In genomic region chr3:155099266-155099665, GRCm38 (mm10) we compare ENCODE assay signal across 22 mouse cellular contexts. TPM values are rescaled to one million over a fixed set of nuclear protein-coding genes. Genes with fewer than 3 reads are reported as not detected.
A peak's percentile ranks its signal among the peaks of the same experiment; 100 is the strongest.
DNase-seq lines count a peak whose midpoint lies in the region; ATAC-seq and TF ChIP-seq lines count a peak whose summit lies in the region.
"Had no signal": no experiment of that assay in that cellular context is flagged by ENCODE, and none has a peak within 500 bp of the region (broad histone marks: within the 10 kb centered on the region; RNA-seq: fewer than 3 reads in every experiment).

No protein-coding gene starts in this region.

- no peaks in the 10 kb centered on the region for H3K4me1 ChIP-seq in intestine, embryonic 16.5 days (ENCODE audit: control insufficient read depth, insufficient read depth, low read length)
- no peaks in the 10 kb centered on the region for H3K4me1 ChIP-seq in intestine, embryonic 15.5 days (replicated peaks)
- peaks cover 3% of the 10 kb centered on the region; the same call in 1 of the 2 replicates for H3K4me1 ChIP-seq in kidney, adult 2 months (ENCODE audit: control insufficient read depth, insufficient read depth, low read length)
- H3K4me1 ChIP-seq in kidney, embryonic 16.5 days (ENCODE audit: insufficient read depth, low read length) = no peaks in the 10 kb centered on the region
- no peaks in the 10 kb centered on the region for H3K4me1 ChIP-seq in intestine, postnatal 0 days (replicated peaks; ENCODE audit: control insufficient read depth, insufficient read depth, low read length)
- H3K4me1 ChIP-seq in forebrain, embryonic 16.5 days (replicated peaks; ENCODE audit: control insufficient read depth, insufficient read depth, low read length) = no peaks in the 10 kb centered on the region

- H3K4me2 ChIP-seq in intestine, embryonic 16.5 days (ENCODE audit: low read depth, low read length) = no peak overlapping the region
- no peak overlapping the region for H3K4me2 ChIP-seq in intestine, embryonic 15.5 days (replicated peaks)
- H3K4me2 ChIP-seq in kidney, embryonic 16.5 days (replicated peaks; ENCODE audit: low read depth, low read length) = no peak overlapping the region
- H3K4me2 ChIP-seq in intestine, postnatal 0 days (replicated peaks; ENCODE audit: low read depth) = no peak overlapping the region
- no peak overlapping the region for H3K4me2 ChIP-seq in forebrain, embryonic 16.5 days (ENCODE audit: low read length)

- ATAC-seq in intestine, embryonic 16.5 days = peak; percentile 38; the same call in 1 of the 2 replicates
- no peak for ATAC-seq in intestine, embryonic 15.5 days
- ATAC-seq in kidney, embryonic 16.5 days (ENCODE audit: low FRiP score, low TSS enrichment) = no peak
- ATAC-seq in intestine, postnatal 0 days = peak; percentile 60
- no peak for ATAC-seq in forebrain, embryonic 16.5 days
- ATAC-seq: activated CD4-positive, CD25-positive, alpha-beta regulatory T cell, adult 4 months; CD4-positive, CD25-positive, alpha-beta regulatory T cell, adult 4 months; Patski had no signal

- no peak for TF ChIP-seq CTCF in kidney, adult 2 months (conservative IDR thresholded peaks at IDR 0.05; ENCODE audit: insufficient read depth, insufficient read length, low read depth, low read length)
- no peak for TF ChIP-seq CTCF in intestine, postnatal 0 days (IDR thresholded peaks at IDR 0.05; ENCODE audit: low read depth)

- no peaks in the 10 kb centered on the region for H3K9me3 ChIP-seq in intestine, embryonic 16.5 days (ENCODE audit: control insufficient read depth, low read length)
- no peaks in the 10 kb centered on the region for H3K9me3 ChIP-seq in intestine, embryonic 15.5 days
- no peaks in the 10 kb centered on the region for H3K9me3 ChIP-seq in kidney, embryonic 16.5 days (ENCODE audit: low read length)
- H3K9me3 ChIP-seq in intestine, postnatal 0 days (ENCODE audit: control insufficient read depth) = no peaks in the 10 kb centered on the region
- no peaks in the 10 kb centered on the region for H3K9me3 ChIP-seq in forebrain, embryonic 16.5 days (ENCODE audit: control insufficient read depth, low read length)
- H3K9me3 ChIP-seq: G1E had no signal

- no peak overlapping the region for H3K9ac ChIP-seq in intestine, embryonic 16.5 days (ENCODE audit: low read depth, low read length)
- H3K9ac ChIP-seq in intestine, embryonic 15.5 days = no peak overlapping the region
- H3K9ac ChIP-seq in kidney, embryonic 16.5 days (replicated peaks; ENCODE audit: low read length) = no peak overlapping the region
- no peak overlapping the region for H3K9ac ChIP-seq in intestine, postnatal 0 days (ENCODE audit: low read depth, low read length)
- no peak overlapping the region for H3K9ac ChIP-seq in forebrain, embryonic 16.5 days (replicated peaks; ENCODE audit: low read depth, low read length)

- DNase-seq in kidney, adult 2 months = peak; percentile 51
- peak; percentile 51 for DNase-seq in kidney, adult 9 months
- no peak for DNase-seq in kidney, postnatal 10 days
- DNase-seq: adrenal gland, adult 2 months; adrenal gland, adult 8-10 months; adrenal gland, postnatal 10 days; adrenal gland, postnatal 14 days; adrenal gland, postnatal 25 days; adrenal gland, postnatal 36 days; B cell, adult 2 months; cerebellum, adult 11 months; cerebellum, adult 11-12 months had no signal

- no peak for TF ChIP-seq POLR2A in kidney, adult 2 months (IDR thresholded peaks at IDR 0.05; ENCODE audit: low read depth, low read length)

- WGBS in intestine, embryonic 16.5 days = 70% methylated on average over 1 of the region's 1 CpGs
- WGBS in intestine, embryonic 15.5 days = 82% methylated on average over 1 of the region's 1 CpGs
- 77% methylated on average over 1 of the region's 1 CpGs for WGBS in kidney, adult 2 months
- WGBS in kidney, embryonic 16.5 days = 80% methylated on average over 1 of the region's 1 CpGs
- WGBS in intestine, postnatal 0 days = 59% methylated on average over 1 of the region's 1 CpGs
- WGBS in forebrain, embryonic 16.5 days = 71% methylated on average over 1 of the region's 1 CpGs

- H3K36me3 ChIP-seq in intestine, embryonic 16.5 days (ENCODE audit: control insufficient read depth, insufficient read depth, low read length) = no peaks in the 10 kb centered on the region
- H3K36me3 ChIP-seq in intestine, embryonic 15.5 days = no peaks in the 10 kb centered on the region
- no peaks in the 10 kb centered on the region for H3K36me3 ChIP-seq in kidney, adult 2 months (ENCODE audit: control insufficient read depth, insufficient read depth, low read length)
- no peaks in the 10 kb centered on the region for H3K36me3 ChIP-seq in kidney, embryonic 16.5 days (ENCODE audit: insufficient read depth, low read length)
- no peaks in the 10 kb centered on the region for H3K36me3 ChIP-seq in intestine, postnatal 0 days (ENCODE audit: control insufficient read depth, insufficient read depth)
- no peaks in the 10 kb centered on the region for H3K36me3 ChIP-seq in forebrain, embryonic 16.5 days (ENCODE audit: control insufficient read depth, insufficient read depth)
- H3K36me3 ChIP-seq: G1E had no signal

- H3K4me3 ChIP-seq in intestine, embryonic 16.5 days (ENCODE audit: low read length) = no peak overlapping the region
- no peak overlapping the region for H3K4me3 ChIP-seq in intestine, embryonic 15.5 days (replicated peaks)
- H3K4me3 ChIP-seq in kidney, adult 2 months (ENCODE audit: insufficient read depth, low read depth, low read length) = no peak overlapping the region
- H3K4me3 ChIP-seq in kidney, embryonic 16.5 days (ENCODE audit: low read length) = no peak overlapping the region
- no peak overlapping the region for H3K4me3 ChIP-seq in intestine, postnatal 0 days (ENCODE audit: low read depth, low read length)
- no peak overlapping the region for H3K4me3 ChIP-seq in forebrain, embryonic 16.5 days (replicated peaks; ENCODE audit: low read length)

- H3K27me3 ChIP-seq in intestine, embryonic 16.5 days (replicated peaks; ENCODE audit: control insufficient read depth, insufficient read depth, low read length) = no peaks in the 10 kb centered on the region
- H3K27me3 ChIP-seq in intestine, embryonic 15.5 days (replicated peaks) = no peaks in the 10 kb centered on the region
- no peaks in the 10 kb centered on the region for H3K27me3 ChIP-seq in kidney, adult 2 months (replicated peaks; ENCODE audit: control insufficient read depth, insufficient read depth, low read length)
- no peaks in the 10 kb centered on the region for H3K27me3 ChIP-seq in kidney, embryonic 16.5 days (ENCODE audit: insufficient read depth, low read length)
- no peaks in the 10 kb centered on the region for H3K27me3 ChIP-seq in intestine, postnatal 0 days (replicated peaks; ENCODE audit: control insufficient read depth, insufficient read depth, low read length)
- no peaks in the 10 kb centered on the region for H3K27me3 ChIP-seq in forebrain, embryonic 16.5 days (replicated peaks; ENCODE audit: control insufficient read depth, insufficient read depth, low read length)
- H3K27me3 ChIP-seq: CH12.LX, Patski had no signal

- H3K27ac ChIP-seq in intestine, embryonic 16.5 days (ENCODE audit: low read length) = no peak overlapping the region
- H3K27ac ChIP-seq in intestine, embryonic 15.5 days = no peak overlapping the region
- H3K27ac ChIP-seq in kidney, adult 2 months (ENCODE audit: insufficient read depth, low read depth, low read length) = peak overlapping the region; percentile 59
- no peak overlapping the region for H3K27ac ChIP-seq in kidney, embryonic 16.5 days (ENCODE audit: low read length)
- no peak overlapping the region for H3K27ac ChIP-seq in intestine, postnatal 0 days (ENCODE audit: low read depth, low read length)
- H3K27ac ChIP-seq in forebrain, embryonic 16.5 days (ENCODE audit: low read length) = no peak overlapping the region

RNA-seq across cellular contexts. Expression of gene Lrriq3, which starts 6.0 kb away (rescaled TPM):
- polyA plus RNA-seq in intestine, embryonic 16.5 days (2015; fragmentation: Nextera tagmentation; extraction: Ambion mirVana) = 1.1 and 1.2 TPM in 2 replicates
- polyA plus RNA-seq in intestine, embryonic 15.5 days (2015; fragmentation: Nextera tagmentation; extraction: Ambion mirVana) = 0.78 and 1.1 TPM in 2 replicates
- 0.72 and 0.81 TPM in 2 replicates for polyA plus RNA-seq in kidney, adult 2 months (2012; rRNA removed)
- 1.3 and 1.8 TPM in 2 replicates for polyA plus RNA-seq in kidney, embryonic 16.5 days (2015; fragmentation: Nextera tagmentation; extraction: Ambion mirVana)
- 1.2 and 1.5 TPM in 2 replicates for polyA plus RNA-seq in intestine, postnatal 0 days (2015; fragmentation: Nextera tagmentation; extraction: Ambion mirVana)
- 0.71 and 1.0 TPM in 2 replicates for polyA plus RNA-seq in forebrain, embryonic 16.5 days (2015; fragmentation: Nextera tagmentation; extraction: Ambion mirVana)
- polyA plus RNA-seq: activated CD4-positive, CD25-positive, alpha-beta regulatory T cell, adult 4 months had no signal

RNA-seq across cellular contexts. Expression of gene Fpgt, which starts 6.1 kb away (rescaled TPM):
- 17.3 and 22.4 TPM in 2 replicates for polyA plus RNA-seq in intestine, embryonic 16.5 days (2015; fragmentation: Nextera tagmentation; extraction: Ambion mirVana)
- 17.3 and 18.8 TPM in 2 replicates for polyA plus RNA-seq in intestine, embryonic 15.5 days (2015; fragmentation: Nextera tagmentation; extraction: Ambion mirVana)
- polyA plus RNA-seq in kidney, adult 2 months (2012; rRNA removed) = 12.1 and 12.5 TPM in 2 replicates
- polyA plus RNA-seq in kidney, embryonic 16.5 days (2015; fragmentation: Nextera tagmentation; extraction: Ambion mirVana) = 14.3 and 14.7 TPM in 2 replicates
- 15.2 and 17.0 TPM in 2 replicates for polyA plus RNA-seq in intestine, postnatal 0 days (2015; fragmentation: Nextera tagmentation; extraction: Ambion mirVana)
- 25.6 and 28.5 TPM in 2 replicates for polyA plus RNA-seq in forebrain, embryonic 16.5 days (2015; fragmentation: Nextera tagmentation; extraction: Ambion mirVana)

RNA-seq across cellular contexts. Expression of gene Tnni3k, which starts 44.1 kb away (rescaled TPM):
- not detected in 2 replicates for polyA plus RNA-seq in intestine, embryonic 16.5 days (2015; fragmentation: Nextera tagmentation; extraction: Ambion mirVana)
- not detected in 2 replicates for polyA plus RNA-seq in intestine, embryonic 15.5 days (2015; fragmentation: Nextera tagmentation; extraction: Ambion mirVana)
- 0.05 TPM in 1 of 2 replicates, not detected in the other for polyA plus RNA-seq in kidney, adult 2 months (2012; rRNA removed)
- not detected in 2 replicates for polyA plus RNA-seq in kidney, embryonic 16.5 days (2015; fragmentation: Nextera tagmentation; extraction: Ambion mirVana)
- polyA plus RNA-seq in intestine, postnatal 0 days (2015; fragmentation: Nextera tagmentation; extraction: Ambion mirVana) = 0.08 TPM in 2 replicates
- 0.11 and 0.22 TPM in 2 replicates for polyA plus RNA-seq in forebrain, embryonic 16.5 days (2015; fragmentation: Nextera tagmentation; extraction: Ambion mirVana)
- polyA plus RNA-seq: activated CD4-positive, CD25-positive, alpha-beta regulatory T cell, adult 4 months; adrenal gland, adult 2 months; G1E; Patski had no signal

Comparison
In these comparisons a context has a peak if more than half of its experiments do, and no peak if none do; other contexts are left out.
1. ATAC-seq: peak in intestine, embryonic 16.5 days (single experiment) and intestine, postnatal 0 days (single experiment); none in intestine, embryonic 15.5 days (single experiment), kidney, embryonic 16.5 days (single experiment) and forebrain, embryonic 16.5 days (single experiment).